Mouse (Mus musculus) adrenal gland, postnatal 10 days (tissue): ENCODE data around the gene Pear1. TPM values are rescaled to one million over a fixed set of nuclear protein-coding genes. Genes with fewer than 3 reads are reported as not detected.

Experiments
- DNase-seq: peaks from one replicate; pipeline ENCODE4 v3.0.0; 2021; ENCODE audit warnings: mixed read lengths
- total RNA-seq, 2 experiments: library from RNA; stranded (reverse); gene quantifications; 2 replicates each; pipeline ENCODE4 v1.2.3; 2021

The Pear1 gene
- total RNA-seq, 2 experiments from 2014 or later, result 29.7 to 30.9 TPM

DNA sequence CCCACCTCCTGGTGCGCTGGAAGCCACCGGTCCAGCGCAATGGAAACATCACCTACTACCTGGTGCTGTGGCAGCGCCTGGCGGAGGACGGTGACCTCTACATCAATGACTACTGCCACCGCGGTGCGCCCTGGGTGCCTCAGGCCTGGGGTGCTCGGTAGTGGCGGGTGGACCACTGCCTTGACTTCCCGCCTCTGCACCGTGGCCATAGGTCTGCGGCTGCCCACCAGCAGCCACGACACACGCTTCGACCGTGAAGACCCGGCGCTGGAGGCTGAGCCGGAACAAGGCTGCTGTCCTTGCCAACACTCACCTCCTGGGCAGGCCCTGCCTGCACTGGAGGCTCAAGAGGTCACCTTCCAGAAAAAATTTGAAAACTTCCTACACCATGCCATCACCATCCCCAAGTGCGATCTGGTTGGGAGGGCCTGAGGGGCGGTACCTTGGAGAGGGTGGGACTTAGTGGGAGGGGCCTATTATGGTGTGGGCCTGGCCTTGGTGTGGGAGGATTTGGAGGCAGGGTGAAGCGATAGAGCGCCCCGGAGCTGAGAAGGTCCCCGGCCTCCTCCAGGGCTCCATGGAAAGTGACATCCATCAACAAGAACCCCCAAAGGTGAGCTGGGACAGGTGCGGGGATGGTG, 14.7 kb downstream of the Pear1 start:
- DNase-seq, result peak; percentile 18

DNA sequence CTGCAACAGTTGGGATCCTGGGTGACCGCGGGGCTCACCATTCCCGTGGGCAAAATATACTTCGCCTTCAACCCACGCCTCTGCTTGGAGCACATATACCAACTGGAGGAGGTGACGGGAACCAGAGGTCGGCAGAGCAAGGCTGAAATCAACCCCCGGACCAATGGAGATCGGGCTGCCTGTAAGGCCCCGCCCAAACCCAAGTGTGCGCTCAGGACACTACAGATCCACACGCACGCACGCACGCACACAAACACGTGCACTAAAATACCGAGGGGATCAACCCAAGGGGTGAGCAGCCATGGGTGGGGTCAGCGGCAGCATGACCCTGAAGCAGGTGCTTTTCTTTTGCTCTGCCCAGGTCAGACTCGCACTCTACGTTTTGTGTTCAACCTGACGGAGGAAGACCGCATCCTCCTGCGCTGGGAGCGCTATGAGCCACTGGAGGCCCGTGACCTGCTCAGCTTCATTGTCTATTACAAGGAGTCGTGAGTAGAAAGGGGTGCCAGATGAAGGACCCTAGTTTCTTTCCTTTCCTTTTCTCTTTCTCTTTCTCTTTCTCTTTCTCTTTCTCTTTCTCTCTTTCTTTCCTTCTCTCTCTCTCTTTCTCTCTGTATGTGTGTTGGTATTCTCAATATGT, 19.9 kb downstream of the Pear1 start:
- DNase-seq, result no peak

GRCm38 (mm10) chr3:87801681-87802080, 22.4 kb downstream of the Pear1 start:
- DNase-seq, result no peak

DNA sequence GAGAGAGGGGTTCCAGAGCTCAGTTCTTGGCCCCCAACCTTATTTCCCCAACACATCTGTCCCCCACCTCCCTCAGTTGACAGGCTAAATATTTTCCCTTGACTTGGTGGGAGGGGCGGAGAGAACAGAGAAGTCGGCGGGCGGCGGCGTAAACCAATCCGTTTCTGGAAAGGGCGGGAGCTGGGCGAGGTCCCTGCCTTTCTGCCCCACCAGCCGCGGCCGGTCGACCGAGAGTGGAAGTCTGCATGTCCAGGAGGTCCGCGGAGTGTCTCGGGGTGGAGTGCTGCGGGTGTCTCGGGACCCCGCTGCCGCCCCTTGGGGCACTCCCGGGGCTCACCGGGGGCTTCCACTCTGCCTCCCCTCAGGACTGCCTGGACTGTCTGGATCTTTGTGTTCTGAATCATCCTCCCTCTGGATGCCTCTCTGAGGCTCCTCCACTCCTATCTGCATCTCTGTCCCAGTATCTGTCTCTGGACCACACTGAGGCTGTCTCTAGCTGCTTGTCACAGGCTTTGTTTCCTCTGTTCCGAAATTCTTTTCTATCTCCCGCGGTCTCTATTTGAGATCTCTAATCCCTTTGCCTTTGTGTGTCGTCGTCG, 27.3 kb downstream of the Pear1 start, which contains the start of gene Insrr:
Gene Insrr, plus strand, starts transcription at position 216 of the 599 bp plus-strand sequence.
- DNase-seq, result peak; percentile 54

GRCm38 (mm10) chr3:87795336-87796277, 28.5 kb downstream of the Pear1 start:
- peak; percentile 82 for DNase-seq

GRCm38 (mm10) chr3:87794922-87795325, 29.2 kb downstream of the Pear1 start, which contains the start of gene Ntrk1:
TSS of gene Ntrk1 (minus strand) at chr3:87795162.
- peak; percentile 36 for DNase-seq

- DNase-seq, result no peak
Observed at GRCm38 (mm10) chr3:87789768-87790167, 34.3 kb downstream of the Pear1 start.

- DNase-seq, result no peak
Observed at GRCm38 (mm10) chr3:87789248-87789647, 34.9 kb downstream of the Pear1 start.

DNA sequence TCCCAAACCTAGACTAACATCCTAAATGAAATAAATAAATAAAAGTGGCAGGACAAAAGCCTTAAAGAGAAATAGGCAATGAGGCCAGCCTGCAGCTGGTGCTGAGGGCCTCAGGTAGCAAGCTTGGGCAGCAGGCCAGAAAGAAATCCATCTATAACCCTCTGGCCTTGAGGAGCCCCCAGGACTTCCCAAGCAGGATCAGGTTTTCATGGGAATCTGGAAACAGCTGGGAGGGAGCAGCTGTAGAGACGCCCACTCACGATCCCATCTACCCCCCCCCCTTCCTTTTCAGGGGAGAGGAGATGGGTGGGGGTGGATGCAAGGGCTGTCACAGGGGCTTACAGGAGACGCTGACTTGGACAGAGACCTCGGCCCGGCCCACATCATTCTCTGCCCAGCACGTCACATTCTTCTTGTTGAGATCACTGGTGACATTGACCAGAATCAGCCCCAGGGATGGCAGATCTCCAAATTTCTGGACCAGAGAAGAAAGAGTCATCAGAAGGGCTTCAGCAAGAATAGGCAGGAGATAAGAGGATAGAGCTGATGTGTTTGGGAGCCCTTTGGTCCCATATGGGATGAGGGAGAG, 38.4 kb downstream of the Pear1 start:
- peak; percentile 43 for DNase-seq

- no peak for DNase-seq
Observed at GRCm38 (mm10) chr3:87785156-87785555, 39.0 kb downstream of the Pear1 start.

GRCm38 (mm10) chr3:87783282-87784023, 40.7 kb downstream of the Pear1 start:
- DNase-seq, result no peak

DNA sequence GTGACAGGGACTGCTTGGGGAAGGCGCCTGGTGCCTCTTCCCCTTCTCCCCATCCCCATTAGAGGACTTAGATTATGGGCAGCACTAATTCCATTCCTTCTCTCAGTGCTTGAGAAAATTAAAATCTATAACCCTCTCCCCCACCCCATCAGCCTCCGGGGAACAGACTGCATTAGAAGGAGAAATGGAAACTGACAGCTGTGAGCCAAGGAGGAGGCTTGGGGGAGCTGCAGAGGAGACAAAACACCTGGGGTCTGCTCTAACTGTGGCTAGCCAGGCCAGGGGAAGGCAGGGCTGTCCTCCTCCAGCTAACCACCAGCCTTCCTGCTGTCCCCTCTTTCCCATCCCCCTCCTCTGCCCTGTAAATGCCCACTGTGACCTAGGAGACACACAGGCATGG, 45.0 kb downstream of the Pear1 start:
- no peak for DNase-seq

DNA sequence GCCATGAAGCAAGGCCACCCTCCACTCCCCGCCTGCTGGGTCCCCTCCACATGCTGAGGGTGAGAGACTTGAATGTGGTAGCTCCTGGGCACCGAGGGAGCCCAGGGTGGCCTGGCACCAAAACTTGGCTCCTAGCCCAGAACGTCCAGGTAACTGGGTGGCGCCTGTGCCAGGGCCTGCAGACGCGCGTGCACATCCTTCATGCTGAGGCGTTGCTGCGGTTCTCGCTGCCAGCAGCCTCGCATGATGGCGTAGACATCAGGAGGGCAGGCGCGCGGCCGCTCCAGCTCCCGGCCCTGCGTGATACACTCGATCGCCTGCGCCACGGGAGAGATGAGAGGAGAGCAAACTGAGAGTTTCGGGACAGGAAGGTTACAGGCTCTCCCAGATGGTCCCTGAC, 45.8 kb downstream of the Pear1 start:
- no peak for DNase-seq

DNA sequence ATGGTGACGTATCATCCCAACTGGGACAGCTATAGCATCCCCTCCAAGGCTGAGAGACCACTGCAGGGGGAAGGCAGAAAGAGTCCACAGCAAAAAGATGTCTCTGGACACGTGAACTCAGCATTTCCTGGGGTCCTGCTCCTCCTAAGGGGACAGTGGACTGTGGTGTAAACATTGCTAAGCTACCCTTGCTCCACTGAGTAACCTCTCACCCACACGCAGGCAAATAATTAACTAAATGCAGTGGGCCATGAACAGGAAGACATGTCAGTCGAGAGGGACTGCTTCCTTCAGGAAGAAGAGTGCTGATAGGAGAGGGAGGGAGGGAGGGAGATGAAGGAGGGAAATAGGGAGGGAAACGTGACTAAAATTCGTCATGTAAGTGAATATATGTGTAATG, 53.0 kb downstream of the Pear1 start:
- DNase-seq, result no peak

- peak; percentile 63 for DNase-seq
Observed at GRCm38 (mm10) chr3:87770280-87770679, 53.8 kb downstream of the Pear1 start.

GRCm38 (mm10) chr3:87769506-87769905, 54.6 kb downstream of the Pear1 start:
- DNase-seq, result no peak

DNA sequence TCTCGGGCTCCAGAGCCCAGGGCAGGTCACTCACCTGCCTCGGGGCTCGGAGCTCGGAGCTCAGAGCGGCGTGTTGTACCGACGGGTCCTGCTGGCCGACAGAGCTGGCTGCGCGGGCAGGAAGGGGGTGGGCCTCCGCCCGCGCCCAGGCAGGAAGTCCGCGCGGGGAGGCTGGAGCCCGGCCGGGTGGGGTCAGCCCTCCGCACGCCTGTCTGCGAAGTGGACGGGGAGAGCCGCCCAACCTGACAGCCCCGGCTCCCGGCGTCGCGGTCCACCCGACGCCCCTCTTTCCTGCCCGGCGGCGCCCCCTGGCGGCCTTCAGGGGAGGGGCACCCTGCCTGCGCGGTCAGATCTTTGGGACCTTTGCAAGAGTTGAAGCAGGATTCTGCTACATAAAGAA, 55.3 kb downstream of the Pear1 start:
- DNase-seq, result peak; percentile 91

GRCm38 (mm10) chr3:87768431-87768830, 55.7 kb downstream of the Pear1 start:
- no peak for DNase-seq

DNA sequence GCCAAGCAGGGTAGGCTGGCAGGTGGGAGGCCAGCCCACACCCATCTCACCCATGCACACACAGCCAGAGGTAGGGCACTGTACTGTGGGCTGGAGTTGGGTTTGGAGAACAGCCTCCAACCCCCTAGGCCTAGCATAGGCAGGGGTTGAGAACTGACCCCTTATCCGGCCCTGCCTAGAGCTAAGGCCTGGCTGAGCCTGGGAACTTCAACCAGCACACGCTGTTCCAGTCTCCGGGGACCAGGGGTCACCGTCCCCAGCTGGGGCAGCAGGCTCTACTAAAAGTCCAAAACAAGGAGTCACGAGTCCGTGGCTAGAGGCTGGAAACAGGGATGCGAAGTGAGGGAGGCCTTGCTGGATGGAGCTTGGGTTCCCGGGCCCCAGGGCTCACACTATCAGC, 56.3 kb downstream of the Pear1 start:
- no peak for DNase-seq

GRCm38 (mm10) chr3:87766284-87766667, 57.8 kb downstream of the Pear1 start:
- DNase-seq, result no peak

DNA sequence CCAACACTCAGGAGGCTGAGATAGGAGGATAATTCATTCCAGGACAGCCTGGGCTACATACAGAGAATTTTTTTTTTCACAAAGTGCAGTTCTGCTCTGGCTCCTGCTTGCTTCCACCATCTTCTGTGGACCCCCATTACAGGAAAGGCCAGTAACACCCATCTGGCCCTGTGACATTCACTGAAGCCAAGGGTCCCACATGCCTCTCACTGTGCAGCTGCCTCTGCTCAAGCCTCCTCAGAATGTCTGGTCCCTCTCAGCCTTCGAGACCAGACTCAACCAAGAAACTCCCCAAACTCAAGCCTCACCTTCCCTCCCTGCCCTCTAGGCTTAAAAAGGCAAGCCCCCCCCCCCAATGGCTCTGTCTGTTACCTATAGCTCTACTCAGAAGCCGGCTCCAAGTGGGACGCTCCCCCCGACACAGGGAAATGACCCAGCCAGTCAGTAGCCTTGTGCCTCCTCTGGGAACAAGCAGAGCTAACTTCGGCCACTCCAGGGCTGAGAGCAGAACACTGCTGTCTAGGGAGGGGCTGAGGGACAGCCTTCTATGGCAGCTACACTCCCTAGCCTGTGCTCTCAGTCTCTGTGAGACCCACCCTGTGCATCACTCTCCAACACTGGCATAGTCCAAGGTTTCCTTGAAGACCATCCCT, 58.3 kb downstream of the Pear1 start:
- DNase-seq, result no peak
